Mouse (Mus musculus) liver, embryonic 14.5 days (tissue): ENCODE data around the gene R3hdm4. TPM values are rescaled to one million over a fixed set of nuclear protein-coding genes. Genes with fewer than 3 reads are reported as not detected.

ENCODE experiments used
- ATAC-seq: fragments of 200-750 bp; cut with Nextera tagmentation; 2 replicates; pipeline ENCODE4 v1.8.0; 2017; ENCODE audit warnings: moderate number of reproducible peaks, mild to moderate bottlenecking, moderate library complexity; ENCODE audit not compliant: insufficient read depth
- DNase-seq, 3 experiments: peaks; one replicate each; pipeline ENCODE4 v3.0.0-alpha.2; 2012 to 2013; ENCODE audit warnings: low read depth in 3 of 3, low spot score in 3 of 3
- H3K27ac ChIP-seq: fragments of 300-500 bp; sonication (generic); 2 replicates; pipeline ENCODE4 v1.5.1; 2014; ENCODE audit warnings: moderate library complexity, mild to moderate bottlenecking, control low read depth, inconsistent platforms
- H3K27me3 ChIP-seq: fragments of 300-500 bp; sonication (generic); 2 replicates; pipeline ENCODE4 v1.6.1; 2014; ENCODE audit warnings: mild to moderate bottlenecking, low read length, moderate library complexity; ENCODE audit not compliant: control insufficient read depth, insufficient read depth
- H3K36me3 ChIP-seq: fragments of 300-500 bp; sonication (generic); replicated peaks from 2 replicates; pipeline ENCODE4 v1.6.1; 2014; ENCODE audit warnings: low read depth; ENCODE audit not compliant: control insufficient read depth, insufficient read depth
- H3K4me1 ChIP-seq, 2 experiments: fragments of 200-500 bp in 1 of 2; fragments of 300-500 bp in 1 of 2; sonication (generic) in 1 of 2; replicated peaks; 2 replicates each; pipeline ENCODE4 v1.6.1; 2012 to 2014; ENCODE audit warnings: antibody characterized with exemption in 1 of 2, inconsistent platforms in 1 of 2, low read length in 1 of 2; ENCODE audit not compliant: control insufficient read depth in 2 of 2, insufficient read depth in 2 of 2
- H3K4me2 ChIP-seq: fragments of 300-500 bp; sonication (generic); 2 replicates; pipeline ENCODE4 v1.6.1; 2014; ENCODE audit warnings: low read depth, mild to moderate bottlenecking, control low read depth, moderate library complexity
- H3K4me3 ChIP-seq, 2 experiments: fragments of 200-500 bp in 1 of 2; fragments of 300-500 bp in 1 of 2; sonication (generic) in 1 of 2; 2 replicates each; pipeline ENCODE4 v1.5.1; 2012 to 2014; ENCODE audit warnings: low read depth in 2 of 2, low read length in 2 of 2, mild to moderate bottlenecking in 2 of 2, control low read depth in 1 of 2, inconsistent platforms in 1 of 2, moderate library complexity in 1 of 2; ENCODE audit not compliant: insufficient read depth in 1 of 2
- H3K9ac ChIP-seq: fragments of 300-500 bp; sonication (generic); replicated peaks from 2 replicates; pipeline ENCODE4 v1.6.1; 2014; ENCODE audit warnings: mild to moderate bottlenecking, control low read depth, moderate library complexity
- H3K9me3 ChIP-seq: fragments of 300-500 bp; sonication (generic); 2 replicates; pipeline ENCODE4 v1.6.1; 2016; ENCODE audit warnings: low read length, mixed read lengths; ENCODE audit not compliant: control insufficient read depth
- CTCF ChIP-seq: IDR thresholded peaks from 2 replicates; pipeline ENCODE4 v1.5.1; 2016; ENCODE audit warnings: antibody characterized with exemption, low read depth, control low read depth
- EP300 ChIP-seq: IDR thresholded peaks from 2 replicates; pipeline ENCODE4 v1.6.1; 2016; ENCODE audit warnings: antibody characterized with exemption, low read depth
- WGBS: fragments of 180-500 bp; shearing (Covaris S2); extraction: QIAGEN DNeasy Blood & Tissue Kit; methylation state at CpG from one replicate; pipeline ENCODE4 v1.1.7; 2014; ENCODE audit not compliant: insufficient replicate concordance; 5-methylcytosine and 5-hydroxymethylcytosine counted together
- polyA plus RNA-seq, 2 experiments: library from polyadenylated mRNA; depleted of rRNA in 1 of 2; stranded (reverse) in 1 of 2; unstranded in 1 of 2; fragments of >200 nt; fragmentation: Nextera tagmentation in 1 of 2; extraction: Ambion mirVana in 1 of 2; gene quantifications; 2 replicates each; pipeline versions ENCODE4 v1.2.1 to v1.2.3; 2012 to 2014

Gene R3hdm4
- polyA plus RNA-seq, 2 experiments, result 34.7 to 38.5 TPM

DNA sequence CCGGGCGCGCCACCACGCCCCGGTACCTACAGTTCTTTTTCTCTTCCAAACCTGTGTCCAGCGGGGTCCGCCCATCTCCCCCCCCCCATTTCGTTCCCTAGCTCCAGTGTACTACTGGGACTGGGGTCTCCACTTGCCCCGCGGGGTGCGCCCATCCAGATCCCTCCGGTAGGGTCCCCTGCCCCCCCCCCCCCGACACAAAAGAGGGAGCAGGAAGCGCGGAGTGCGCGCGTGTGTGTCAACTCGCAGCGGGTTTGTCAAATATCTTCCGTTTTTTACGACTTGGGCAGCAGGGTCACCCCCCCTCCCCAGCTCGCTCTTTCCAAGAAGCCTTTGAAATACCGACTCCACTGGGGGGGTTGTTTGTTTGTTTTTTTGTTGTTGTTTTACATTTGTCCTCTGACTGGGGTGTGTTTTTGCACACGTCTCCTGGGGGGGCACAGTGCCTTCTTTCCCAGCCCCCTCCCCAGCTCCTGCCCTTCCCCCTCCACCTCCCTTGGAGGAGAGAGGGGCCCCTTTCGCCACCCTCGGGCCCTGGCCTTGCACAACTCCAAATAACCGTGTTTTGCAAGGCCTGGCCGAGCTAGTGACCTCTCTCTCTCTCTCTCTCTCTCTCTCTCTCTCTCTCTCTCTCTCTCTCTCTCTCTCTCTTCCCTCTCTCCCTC is 7.2 kb upstream of the R3hdm4 start:
- ATAC-seq (no peak), DNase-seq (no peak)
- H3K27me3 ChIP-seq, result no peaks in the 10 kb centered on the region
- peak overlapping the region; percentile 98 for H3K4me2 ChIP-seq
- H3K36me3 ChIP-seq, result no peaks in the 10 kb centered on the region; the same call in 1 of the 2 replicates
- peak overlapping the region; percentile 78 for H3K9ac ChIP-seq
- WGBS, result 1% methylated on average over 29 of the region's 29 CpGs
- no peak for TF ChIP-seq EP300
- TF ChIP-seq CTCF, result no peak
- H3K27ac ChIP-seq, result no peak overlapping the region; the same call in none of the 2 replicates
- peak overlapping the region; percentile 74 to 87 for H3K4me3 ChIP-seq
- no peaks in the 10 kb centered on the region for H3K9me3 ChIP-seq
- H3K4me1 ChIP-seq, result peaks cover 9 to 12% of the 10 kb centered on the region in 2 experiments

DNA sequence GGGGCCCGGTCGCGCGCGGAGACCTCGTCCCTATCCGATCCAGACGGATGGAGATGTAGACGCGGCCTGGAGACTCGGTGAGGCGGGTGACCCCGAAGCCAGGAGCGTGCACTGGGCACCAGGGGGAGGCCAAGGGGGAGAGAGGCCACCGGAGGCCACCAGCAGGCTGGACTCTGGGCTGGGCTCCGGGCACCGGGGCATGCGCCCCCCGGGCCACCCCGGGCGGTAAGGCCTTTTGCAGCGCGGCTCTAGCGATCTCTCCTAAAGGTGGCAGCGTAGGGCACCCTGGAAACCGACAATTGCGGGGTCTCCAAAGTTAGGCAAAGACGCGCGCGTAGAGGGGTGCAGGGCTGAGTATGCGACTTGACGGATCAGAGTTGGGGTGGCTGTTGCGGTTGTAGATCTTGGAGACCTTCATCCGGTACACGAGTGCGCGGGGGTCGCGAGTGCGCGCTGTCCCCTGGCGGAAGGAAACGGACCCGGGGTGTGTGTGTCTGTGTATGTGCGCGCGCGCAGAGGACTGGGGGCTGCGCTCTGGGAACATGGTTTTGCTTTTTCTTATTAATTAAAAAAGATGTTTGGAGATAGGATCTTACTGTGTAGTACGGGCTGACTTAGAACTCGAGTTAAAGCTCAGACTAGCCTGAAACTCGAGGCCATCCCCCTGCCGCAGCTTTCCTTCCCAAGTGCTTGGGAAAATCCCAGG is 6.5 kb upstream of the R3hdm4 start:
- Histone ChIP-seq H3K4me1 (peaks cover 9 to 12% of the 10 kb centered on the region in 2 experiments), H3K9ac (peak overlapping the region; percentile 78), H3K36me3 (no peaks in the 10 kb centered on the region; the same call in 1 of the 2 replicates), H3K27ac (peak overlapping the region; percentile 51), H3K4me2 (peak overlapping the region; percentile 98), H3K4me3 (peak overlapping the region; percentile 74 to 87), H3K9me3 (no peaks in the 10 kb centered on the region), H3K27me3 (peaks cover 1% of the 10 kb centered on the region)
- WGBS, result under 1% methylated on average over 54 of the region's 54 CpGs
- ATAC-seq (peak; percentile 27), DNase-seq (no peak)
- TF ChIP-seq CTCF (peak; percentile 37), EP300 (no peak)

DNA sequence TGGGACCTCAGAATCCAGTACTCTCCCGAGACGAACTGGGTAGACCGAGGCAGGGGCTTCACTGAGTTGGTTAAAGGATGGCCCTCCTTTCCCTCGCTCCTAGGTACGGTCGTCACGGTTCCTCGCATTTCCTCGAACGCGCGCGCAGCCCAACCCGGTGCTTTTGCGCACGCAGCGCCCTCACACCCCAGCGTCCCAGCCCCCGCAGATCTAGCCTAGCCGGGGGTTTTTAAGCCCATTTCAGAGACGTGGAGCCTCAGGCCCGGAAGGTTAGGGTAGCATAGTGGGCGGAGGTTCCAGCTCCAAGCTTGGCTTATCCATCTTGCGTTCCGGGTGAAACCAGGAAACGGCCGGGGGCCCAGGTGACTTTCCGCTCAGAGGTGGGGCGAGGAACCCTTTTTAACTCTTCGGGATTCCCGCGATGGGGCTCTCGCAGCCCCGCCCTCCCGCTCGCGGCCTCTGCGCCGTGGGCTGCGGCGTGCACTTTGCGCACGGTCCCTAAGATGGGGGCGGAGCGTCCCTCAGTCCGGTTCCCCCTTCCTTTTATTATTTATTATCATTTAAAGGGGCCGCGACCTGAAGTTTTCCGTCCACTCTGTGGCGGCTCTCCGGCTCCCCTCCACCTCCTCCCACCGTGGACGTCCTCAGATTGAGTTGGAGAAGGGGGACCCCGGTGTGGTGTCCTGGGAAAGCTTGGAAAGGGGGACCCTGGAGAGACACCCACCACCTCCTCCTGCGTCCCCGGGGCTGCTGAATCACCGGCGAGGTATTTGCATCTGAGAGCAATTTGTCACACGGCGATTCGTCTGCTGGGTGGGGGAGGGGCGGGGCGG is 5.7 kb upstream of the R3hdm4 start, which contains the start of gene Arid3a:
Gene Arid3a (plus strand): TSS at position 553 of the 833 bp plus-strand sequence.
- ATAC-seq, result peak; percentile 78
- peak; percentile 77 to 82 (median 77) for DNase-seq
- peak within 1 kb of the TSS; percentile 58 for H3K27ac ChIP-seq
- H3K36me3 ChIP-seq, result no peaks in the 10 kb centered on the region
- no peaks in the 10 kb centered on the region for H3K9me3 ChIP-seq
- peak within 1 kb of the TSS; percentile 78 for H3K9ac ChIP-seq
- peak within 1 kb of the TSS; percentile 74 to 87 for H3K4me3 ChIP-seq
- peaks cover 9% of the 10 kb centered on the region for H3K27me3 ChIP-seq
- H3K4me1 ChIP-seq, result peaks cover 9 to 12% of the 10 kb centered on the region in 2 experiments
- under 1% methylated on average over 63 of the region's 63 CpGs for WGBS
- TF ChIP-seq CTCF (peak; percentile 5; the same call in 1 of the 2 replicates), EP300 (0 out of 2 replicates have a peak, but pooled peaks have one; percentile 23)
- peak within 1 kb of the TSS; percentile 98 for H3K4me2 ChIP-seq

DNA sequence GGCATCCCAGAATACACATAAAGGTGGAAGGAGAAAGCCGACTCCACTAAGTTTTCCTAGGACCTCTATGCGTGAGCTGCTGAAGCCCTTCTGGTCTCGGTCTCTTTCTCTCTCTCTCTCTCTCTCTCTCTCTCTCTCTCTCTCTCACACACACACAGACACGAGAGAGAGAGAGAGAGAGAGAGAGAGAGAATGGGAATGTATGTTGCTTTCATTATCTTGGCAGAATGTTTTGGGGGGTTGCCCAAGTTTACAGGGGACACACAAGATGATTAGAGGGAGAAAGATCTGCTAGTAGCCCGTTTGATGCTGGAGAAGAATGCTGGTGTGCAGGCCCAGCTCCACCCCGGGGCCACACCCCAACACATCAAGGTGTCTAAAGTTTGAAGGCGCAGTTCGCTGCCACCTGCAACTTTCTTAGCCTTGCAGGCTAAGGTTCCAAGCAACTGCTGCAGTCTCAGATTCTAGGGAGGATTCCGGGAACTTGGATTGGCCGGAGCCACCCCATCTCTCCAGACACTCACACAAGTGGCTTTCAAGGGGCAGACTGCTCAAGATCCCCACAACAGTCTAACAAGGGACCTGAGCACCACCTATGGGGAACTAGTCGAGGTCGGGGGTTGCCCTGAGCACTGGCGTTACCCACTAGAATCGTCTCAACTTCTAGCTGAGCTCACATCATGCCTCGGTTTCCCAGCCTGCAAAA is 4.9 kb upstream of the R3hdm4 start:
- peaks cover 9 to 12% of the 10 kb centered on the region in 2 experiments for H3K4me1 ChIP-seq
- TF ChIP-seq EP300, result no peak
- no peak for TF ChIP-seq CTCF
- H3K9ac ChIP-seq, result peak overlapping the region; percentile 78
- ATAC-seq (peak; percentile 1; the same call in 1 of the 2 replicates), DNase-seq (no peak)
- H3K9me3 ChIP-seq, result no peaks in the 10 kb centered on the region
- H3K4me3 ChIP-seq, result peak overlapping the region; percentile 74 to 87
- peak overlapping the region; percentile 58 for H3K27ac ChIP-seq
- WGBS, result 9% methylated on average over 15 of the region's 15 CpGs
- no peaks in the 10 kb centered on the region for H3K36me3 ChIP-seq
- H3K27me3 ChIP-seq, result peaks cover 17% of the 10 kb centered on the region
- peak overlapping the region; percentile 98 for H3K4me2 ChIP-seq
